Mouse (Mus musculus): ENCODE results near the gene Prkar2b.
"Not testable (repeated sequence)": the region's sequence is repeated elsewhere in the genome, so short reads cannot be mapped to it uniquely, and the experiment has no call there.

Prkar2b gene

GRCm38 (mm10) chr12:32011128-32011527 lies 50.0 kb downstream of the Prkar2b start:
- DNase-seq (ENCODE audit: low read depth in 1 of 2, low spot score in 2 of 2) = no peak

DNA sequence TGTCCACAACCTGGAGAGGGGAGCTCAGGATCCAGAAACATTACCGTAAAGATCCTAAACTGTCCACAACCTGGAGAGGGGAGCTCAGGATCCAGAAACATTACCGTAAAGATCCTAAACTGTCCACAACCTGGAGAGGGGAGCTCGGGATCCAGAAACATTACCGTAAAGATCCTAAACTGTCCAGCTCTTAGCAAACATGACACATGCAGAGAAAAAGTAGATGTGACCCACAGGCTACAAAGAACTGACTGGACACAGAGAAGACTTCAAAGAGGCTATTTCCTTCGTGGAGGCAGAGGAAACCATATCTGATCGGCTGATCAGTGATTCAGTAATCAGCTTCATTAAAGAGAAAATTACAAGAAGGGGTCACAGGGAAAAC lies 51.1 kb downstream of the Prkar2b start:
- not testable (repeated sequence) for DNase-seq (ENCODE audit: low read depth in 1 of 2, low spot score in 2 of 2)

GRCm38 (mm10) chr12:32009267-32009984 lies 51.7 kb downstream of the Prkar2b start:
- DNase-seq (ENCODE audit: low read depth in 1 of 2, low spot score in 2 of 2) = no peak

- DNase-seq (ENCODE audit: low read depth in 1 of 2, low spot score in 2 of 2) = no peak
Measured at GRCm38 (mm10) chr12:32008728-32009127, 52.4 kb downstream of the Prkar2b start.

DNA sequence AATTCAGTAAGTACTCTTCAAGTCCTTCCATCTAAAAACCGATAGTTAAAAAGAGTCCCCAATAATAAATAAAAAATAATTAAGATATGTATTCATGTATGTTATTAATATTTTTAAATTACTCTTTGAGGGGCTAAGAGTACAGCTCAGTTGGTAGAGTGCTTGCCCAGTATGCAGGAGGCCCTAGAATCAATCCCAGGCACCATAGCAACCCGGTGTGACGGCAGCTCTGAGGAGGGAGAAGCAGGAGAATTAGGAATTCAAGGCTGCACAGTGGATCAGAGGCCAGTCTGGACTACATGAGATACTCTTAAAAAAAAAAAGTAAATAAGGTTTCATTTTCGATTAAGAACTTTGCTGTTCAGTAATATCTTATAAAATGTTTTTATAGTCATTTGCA lies 53.5 kb downstream of the Prkar2b start:
- DNase-seq (ENCODE audit: low read depth in 1 of 2, low spot score in 2 of 2) = no peak

GRCm38 (mm10) chr12:32007040-32007439 lies 54.1 kb downstream of the Prkar2b start:
- DNase-seq (ENCODE audit: low read depth in 1 of 2, low spot score in 2 of 2) = no peak

DNA sequence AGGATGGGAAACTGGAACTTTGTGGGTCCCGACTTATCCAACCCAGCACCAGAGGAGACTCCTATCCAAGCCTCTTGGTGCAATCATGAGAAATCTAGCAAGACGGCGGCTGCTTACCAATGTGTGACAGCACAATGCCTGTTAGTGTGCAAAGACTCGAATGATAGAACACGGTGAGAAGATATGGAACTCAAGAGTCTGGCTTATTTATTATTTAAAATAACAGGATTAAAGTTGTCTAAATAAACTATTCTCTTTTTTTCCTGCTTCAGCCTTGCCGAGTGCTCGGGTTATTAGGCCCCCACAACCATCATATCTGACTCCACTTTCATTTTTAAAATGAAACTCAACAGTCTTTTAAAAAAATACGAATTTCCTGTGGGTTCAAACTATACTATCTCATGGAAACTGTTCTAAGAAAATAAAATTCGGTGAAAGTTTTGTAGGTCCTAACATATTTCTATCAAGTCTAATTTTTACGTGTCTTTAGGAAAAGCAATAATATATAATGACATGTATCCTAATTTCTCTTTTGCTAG lies 54.6 kb downstream of the Prkar2b start:
- DNase-seq (ENCODE audit: low read depth in 1 of 2, low spot score in 2 of 2) = no peak

GRCm38 (mm10) chr12:32000464-32000863 lies 60.6 kb downstream of the Prkar2b start:
- DNase-seq (ENCODE audit: low read depth in 1 of 2, low spot score in 2 of 2) = no peak

DNA sequence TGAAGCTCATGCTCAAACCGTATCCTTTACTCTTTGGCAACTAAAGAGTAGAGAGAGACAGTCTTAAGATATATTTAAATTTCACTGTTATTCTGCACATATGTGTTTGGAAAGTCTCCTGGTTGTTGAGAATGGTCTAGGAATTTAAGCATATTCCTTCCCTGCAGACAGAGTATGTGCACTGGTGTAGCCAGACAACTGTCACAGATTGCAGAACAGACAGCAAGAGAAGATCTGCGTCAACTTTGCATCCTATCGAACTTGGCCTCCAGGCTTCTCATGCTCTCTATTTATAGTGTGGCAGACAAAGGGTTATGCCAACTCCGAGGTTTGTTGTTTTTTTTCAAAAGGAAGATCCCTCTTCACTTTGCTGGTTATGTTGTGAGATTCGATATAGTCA lies 62.4 kb downstream of the Prkar2b start:
- DNase-seq (ENCODE audit: low read depth in 1 of 2, low spot score in 2 of 2) = no peak

DNA sequence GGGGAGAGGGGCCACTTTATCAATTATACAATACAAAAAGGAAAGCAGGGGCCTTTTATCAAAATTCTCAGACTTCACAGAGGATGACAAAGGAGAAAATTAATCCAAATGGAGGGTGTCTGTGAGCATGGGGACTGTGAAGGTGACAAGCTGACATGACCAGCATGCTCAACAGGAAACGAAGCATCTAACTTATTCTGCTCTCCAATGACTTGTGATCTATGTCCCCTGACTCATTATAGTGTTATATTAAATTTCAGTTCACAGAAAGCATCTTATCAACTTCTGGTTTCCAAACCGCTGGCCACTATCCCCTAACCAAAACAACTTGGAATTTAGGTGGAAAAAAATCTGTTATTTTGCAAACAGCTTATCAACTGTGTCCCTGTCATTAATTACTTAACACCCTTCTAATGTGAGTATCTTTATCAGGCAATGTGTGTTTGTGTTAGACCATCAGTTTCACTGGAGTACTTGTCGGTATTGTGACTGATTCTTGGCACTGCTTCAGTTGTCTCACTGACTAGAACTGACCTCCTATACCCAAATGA lies 63.7 kb downstream of the Prkar2b start:
- DNase-seq (ENCODE audit: low read depth in 1 of 2, low spot score in 2 of 2) = no peak

- peak; percentile 25 to 44 for DNase-seq (ENCODE audit: low read depth in 1 of 2, low spot score in 2 of 2)
Measured at GRCm38 (mm10) chr12:31996877-31997276, 64.2 kb downstream of the Prkar2b start.

- DNase-seq (ENCODE audit: low read depth in 1 of 2, low spot score in 2 of 2) = no peak
Measured at GRCm38 (mm10) chr12:31990575-31990974, 70.5 kb downstream of the Prkar2b start.

DNA sequence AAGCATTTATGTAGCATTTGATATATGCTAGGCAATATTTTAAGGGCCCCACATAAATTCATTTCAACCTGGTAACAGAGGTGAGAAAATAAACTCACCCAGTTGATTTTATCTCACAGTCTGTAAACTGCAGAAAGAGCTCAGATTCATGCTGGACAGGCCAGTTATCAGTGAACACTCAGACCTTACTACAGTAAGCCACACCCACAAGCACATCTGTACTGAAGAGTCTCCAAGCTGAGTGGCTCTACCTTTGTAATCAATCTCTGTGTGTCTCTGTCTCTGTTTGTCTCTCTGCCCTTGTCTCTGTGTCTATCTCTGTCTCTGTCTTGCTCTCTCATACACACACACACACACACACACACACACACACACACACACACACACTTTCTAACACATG lies 71.4 kb downstream of the Prkar2b start:
- no peak for DNase-seq (ENCODE audit: low read depth in 1 of 2, low spot score in 2 of 2)

DNA sequence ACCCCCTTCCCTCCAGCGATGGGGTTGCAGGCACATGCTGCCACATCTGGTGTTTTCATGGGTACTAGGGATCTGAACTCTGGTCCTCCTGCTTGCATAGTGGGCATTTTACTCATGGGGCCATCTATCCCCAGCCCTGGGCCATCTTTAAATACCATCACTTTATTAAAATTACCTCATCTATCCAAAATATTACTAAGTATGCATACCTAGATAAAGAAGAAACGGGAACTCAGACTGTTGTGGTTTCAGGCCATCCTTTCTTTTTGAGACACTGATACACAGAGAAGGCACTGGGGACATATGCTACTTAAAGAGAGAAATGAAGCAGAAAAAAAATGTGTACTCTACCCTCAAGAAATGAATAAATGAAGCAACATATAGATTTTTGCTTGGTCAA lies 74.6 kb downstream of the Prkar2b start:
- DNase-seq (ENCODE audit: low read depth in 1 of 2, low spot score in 2 of 2) = no peak

DNA sequence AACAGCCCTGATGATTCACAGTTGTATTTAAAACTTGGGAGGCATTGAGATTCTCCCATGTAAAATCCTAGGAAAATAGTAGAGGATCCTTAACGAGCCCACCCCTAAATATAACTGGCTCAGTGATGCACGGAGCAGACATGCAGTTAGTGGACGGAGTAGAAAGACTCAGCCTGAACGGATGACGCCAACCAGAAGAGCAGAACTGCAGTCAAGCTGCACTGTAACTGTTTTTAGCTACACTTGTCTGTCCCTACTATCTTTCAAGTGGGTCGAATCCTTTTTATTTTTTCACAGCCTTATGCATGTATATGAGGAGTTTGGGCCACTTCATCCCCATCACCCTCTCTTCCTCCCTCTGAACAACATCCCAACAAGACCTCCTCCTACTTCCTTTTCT lies 75.4 kb downstream of the Prkar2b start:
- no peak for DNase-seq (ENCODE audit: low read depth in 1 of 2, low spot score in 2 of 2)

DNA sequence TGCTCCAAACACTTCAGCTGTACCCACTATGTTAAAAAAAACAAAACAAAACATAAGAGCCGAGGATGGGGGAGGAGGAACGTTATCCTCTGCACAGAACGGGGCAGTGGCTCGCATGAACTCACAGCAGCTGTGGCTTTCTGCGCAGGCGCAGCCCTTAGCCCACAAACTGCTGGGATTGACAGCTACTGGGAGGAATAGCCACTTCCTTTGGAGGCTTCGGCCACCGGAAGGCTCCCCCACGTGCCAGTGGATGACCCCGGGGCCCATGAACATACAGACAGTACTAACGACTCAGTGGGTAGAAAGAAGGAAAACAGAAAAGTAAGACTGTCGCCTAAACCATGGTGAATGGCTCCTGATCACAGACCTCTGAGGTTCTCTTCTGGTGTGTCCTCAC lies 76.4 kb downstream of the Prkar2b start:
- no peak for DNase-seq (ENCODE audit: low read depth in 1 of 2, low spot score in 2 of 2)

GRCm38 (mm10) chr12:31984206-31984605 lies 76.9 kb downstream of the Prkar2b start:
- DNase-seq (ENCODE audit: low read depth in 1 of 2, low spot score in 2 of 2) = no peak

DNA sequence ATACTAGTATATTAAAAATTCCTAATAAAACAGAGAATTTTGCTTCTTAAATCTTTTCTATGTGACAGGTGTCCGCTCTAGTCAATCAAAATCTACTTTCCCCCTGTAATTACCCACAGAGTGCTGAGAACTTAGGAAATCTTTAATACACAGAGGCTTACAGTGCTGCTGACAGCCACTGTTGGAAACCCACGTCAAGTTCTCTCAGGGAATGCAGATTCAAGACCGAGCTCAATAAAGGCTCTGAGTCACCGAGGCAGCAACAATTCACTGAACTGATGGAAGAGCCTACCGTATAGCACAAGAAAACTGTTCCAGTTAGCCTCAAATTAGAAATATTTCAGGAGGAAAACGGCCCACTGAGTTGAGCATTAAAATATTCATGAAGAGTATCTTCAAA lies 77.3 kb downstream of the Prkar2b start:
- DNase-seq (ENCODE audit: low read depth in 1 of 2, low spot score in 2 of 2) = no peak

GRCm38 (mm10) chr12:31983238-31983637 lies 77.9 kb downstream of the Prkar2b start:
- no peak for DNase-seq (ENCODE audit: low read depth in 1 of 2, low spot score in 2 of 2)

- DNase-seq (ENCODE audit: low read depth in 1 of 2, low spot score in 2 of 2) = no peak
Measured at GRCm38 (mm10) chr12:31977613-31978195, 83.4 kb downstream of the Prkar2b start.

- DNase-seq (ENCODE audit: low read depth in 1 of 2, low spot score in 2 of 2) = no peak
Measured at GRCm38 (mm10) chr12:31976544-31976943, 84.6 kb downstream of the Prkar2b start.

GRCm38 (mm10) chr12:31973473-31974172 lies 87.5 kb downstream of the Prkar2b start:
- DNase-seq (ENCODE audit: low read depth in 1 of 2, low spot score in 2 of 2) = no peak
